Mouse (Mus musculus): ENCODE data around the gene Stard10. TPM values are rescaled to one million over a fixed set of nuclear protein-coding genes. Genes with fewer than 3 reads are reported as not detected.

Gene Stard10
- polyA plus RNA-seq, 1 experiment = not detected

DNA sequence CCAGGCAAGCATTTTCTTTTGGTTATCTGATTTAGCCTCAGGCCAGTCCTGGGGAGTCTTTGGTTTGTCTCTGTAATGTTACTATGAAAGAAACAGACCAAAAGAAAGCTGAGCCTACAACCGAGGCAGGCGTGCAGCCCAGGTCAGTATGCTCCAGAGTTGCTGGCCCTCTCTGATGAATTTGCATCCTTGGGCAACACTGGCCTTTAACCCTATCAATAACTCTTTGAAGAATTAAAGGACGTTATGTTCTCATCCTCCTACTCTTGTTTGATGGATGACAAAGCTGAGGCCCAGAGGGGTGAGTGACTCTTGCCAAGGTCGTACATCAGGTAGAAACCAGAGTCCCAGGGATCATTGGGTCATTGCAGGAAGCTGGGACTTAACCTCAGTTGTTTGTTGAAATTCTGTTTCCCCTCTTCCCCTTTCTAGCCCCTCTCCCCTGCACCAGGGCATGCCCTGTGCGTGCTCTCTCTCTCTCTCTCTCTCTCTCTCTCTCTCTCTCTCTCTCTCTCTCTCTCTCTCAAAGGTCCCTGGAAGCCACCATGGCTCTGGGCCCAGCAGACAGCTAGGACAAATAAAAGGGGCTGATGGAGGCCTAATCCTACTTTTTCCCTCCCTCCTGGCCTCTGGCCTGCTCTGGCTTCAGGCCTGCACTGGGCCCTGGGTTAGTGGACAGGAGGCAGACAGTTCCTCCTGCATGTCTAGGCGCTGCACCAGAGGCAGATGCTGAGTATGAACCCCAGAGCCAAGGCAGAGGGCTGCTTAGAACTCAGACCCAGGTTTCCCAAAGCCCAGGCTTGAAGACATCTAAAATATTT is 7.5 kb downstream of the Stard10 start:
- no peak overlapping the region for H3K4me3 ChIP-seq (ENCODE audit: insufficient read depth, low read depth, low read length)
- H3K4me1 ChIP-seq (ENCODE audit: control insufficient read depth, insufficient read depth, low read length) = peaks cover 59% of the 10 kb centered on the region
- H3K27ac ChIP-seq (ENCODE audit: insufficient read depth, low read depth, low read length) = no peak overlapping the region
- TF ChIP-seq POLR2A (IDR thresholded peaks at IDR 0.05; ENCODE audit: insufficient read depth, low read depth, low read length) (no peak), CTCF (IDR thresholded peaks at IDR 0.05; ENCODE audit: insufficient read depth, low read depth, low read length) (no peak)
- 63% methylated on average over 6 of the region's 6 CpGs for WGBS

DNA sequence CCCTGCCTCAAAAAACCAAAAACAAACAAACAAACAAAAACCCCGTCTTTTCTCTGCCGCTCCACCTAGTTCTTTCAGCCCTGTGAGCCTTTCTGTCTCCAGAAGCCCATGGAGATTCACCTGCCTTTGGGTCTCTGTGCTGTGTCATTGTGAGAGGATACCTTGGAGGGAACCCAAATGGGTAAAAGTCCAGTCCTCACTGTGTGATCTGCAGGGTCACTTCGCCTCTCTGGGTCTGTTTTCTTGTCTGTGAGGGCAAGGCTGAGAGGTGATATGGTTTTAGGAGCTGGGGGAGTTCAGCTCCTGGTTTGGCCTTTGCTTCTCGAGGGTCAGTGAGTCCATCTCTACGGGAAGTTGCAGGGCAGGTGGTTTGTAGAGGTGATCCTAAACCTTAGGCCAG is 9.1 kb downstream of the Stard10 start:
- H3K4me3 ChIP-seq (ENCODE audit: insufficient read depth, low read depth, low read length) = no peak overlapping the region
- peaks cover 69% of the 10 kb centered on the region for H3K4me1 ChIP-seq (ENCODE audit: control insufficient read depth, insufficient read depth, low read length)
- peak overlapping the region; percentile 4; the same call in 1 of the 2 replicates for H3K27ac ChIP-seq (ENCODE audit: insufficient read depth, low read depth, low read length)
- TF ChIP-seq POLR2A (IDR thresholded peaks at IDR 0.05; ENCODE audit: insufficient read depth, low read depth, low read length) (no peak), CTCF (IDR thresholded peaks at IDR 0.05; ENCODE audit: insufficient read depth, low read depth, low read length) (no peak)
- 93% methylated on average over 5 of the region's 5 CpGs for whole genome bisulfite sequencing

DNA sequence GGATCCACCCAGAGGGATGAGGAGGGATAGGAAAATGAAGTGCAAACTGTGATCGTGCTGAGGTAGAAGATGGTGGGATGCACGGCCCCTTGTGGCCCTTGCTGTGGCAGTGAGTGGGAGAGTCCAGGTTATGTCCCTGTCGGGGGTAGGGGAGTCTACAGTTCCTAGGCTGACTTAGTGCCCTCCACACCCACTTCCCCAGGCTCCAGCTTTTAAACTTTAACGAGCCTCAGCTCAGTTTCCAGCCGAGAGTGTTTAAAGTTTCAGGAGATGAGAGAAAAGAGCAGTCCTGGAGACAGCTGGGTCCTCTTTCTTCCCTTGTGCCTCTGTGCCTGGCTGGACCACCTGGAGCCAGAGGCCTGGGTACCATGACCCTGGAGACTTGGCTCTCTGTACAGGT is 10.4 kb downstream of the Stard10 start:
- TF ChIP-seq POLR2A (IDR thresholded peaks at IDR 0.05; ENCODE audit: insufficient read depth, low read depth, low read length) (no peak), CTCF (IDR thresholded peaks at IDR 0.05; ENCODE audit: insufficient read depth, low read depth, low read length) (no peak)
- H3K4me1 ChIP-seq (ENCODE audit: control insufficient read depth, insufficient read depth, low read length) = peaks cover 74% of the 10 kb centered on the region
- no peak overlapping the region for H3K4me3 ChIP-seq (ENCODE audit: insufficient read depth, low read depth, low read length)
- H3K27ac ChIP-seq (ENCODE audit: insufficient read depth, low read depth, low read length) = peak overlapping the region; percentile 98
- WGBS = 52% methylated on average over 5 of the region's 5 CpGs

DNA sequence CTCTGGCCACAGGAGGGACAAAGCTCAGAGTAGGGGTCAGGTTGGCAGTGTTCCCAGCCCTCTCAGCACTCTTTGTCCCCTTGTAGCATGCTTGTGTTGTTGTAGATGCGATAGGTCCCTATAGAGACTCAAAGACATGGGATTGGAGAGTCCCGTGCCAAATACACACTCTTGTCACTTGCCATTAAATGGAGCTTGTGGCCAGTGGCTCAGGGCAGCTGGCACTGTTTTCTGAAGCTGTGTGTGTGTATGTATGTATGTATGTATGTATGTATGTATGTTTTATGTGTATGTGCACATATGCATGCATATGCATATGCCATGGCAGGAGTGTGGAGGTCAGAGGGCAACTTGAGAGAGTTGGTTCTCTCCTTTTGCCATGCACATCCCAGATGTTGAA is 10.9 kb downstream of the Stard10 start:
- H3K4me3 ChIP-seq (ENCODE audit: insufficient read depth, low read depth, low read length) = no peak overlapping the region
- TF ChIP-seq CTCF (IDR thresholded peaks at IDR 0.05; ENCODE audit: insufficient read depth, low read depth, low read length) = no peak
- no peak for TF ChIP-seq POLR2A (IDR thresholded peaks at IDR 0.05; ENCODE audit: insufficient read depth, low read depth, low read length)
- H3K27ac ChIP-seq (ENCODE audit: insufficient read depth, low read depth, low read length) = peak overlapping the region; percentile 98
- H3K4me1 ChIP-seq (ENCODE audit: control insufficient read depth, insufficient read depth, low read length) = peaks cover 72% of the 10 kb centered on the region
- WGBS = 79% methylated on average over 2 of the region's 2 CpGs

DNA sequence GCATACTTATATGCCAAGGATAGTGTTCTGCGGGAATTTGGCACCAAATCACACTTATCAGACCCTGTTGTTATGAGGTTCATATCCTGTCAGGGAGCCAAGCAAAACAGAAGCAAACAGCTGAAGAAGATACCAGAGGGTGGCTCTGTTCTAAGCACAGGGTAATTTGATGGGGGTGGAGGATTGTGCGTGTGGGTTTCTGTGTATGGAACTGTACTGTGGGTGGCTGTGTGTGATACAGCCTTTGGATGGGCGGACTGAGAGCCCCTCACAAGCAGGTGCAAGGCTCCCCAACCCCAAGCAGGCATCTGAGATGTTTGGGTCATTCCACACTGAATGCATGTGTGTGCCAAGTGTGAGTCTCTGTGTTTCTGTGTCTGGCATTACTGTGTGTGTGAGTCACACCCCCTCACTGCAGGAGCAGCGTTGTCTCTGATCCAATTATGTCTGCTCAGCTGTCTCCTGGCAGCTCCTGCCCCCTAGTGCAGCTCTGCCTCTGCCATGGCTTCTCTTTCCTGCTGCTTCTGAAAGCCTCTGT is 11.8 kb downstream of the Stard10 start:
- 0 out of 2 replicates have a peak, but pooled peaks have one; percentile 35 for TF ChIP-seq CTCF (IDR thresholded peaks at IDR 0.05; ENCODE audit: insufficient read depth, low read depth, low read length)
- 0 out of 2 replicates have a peak, but pooled peaks have one; percentile 19 for TF ChIP-seq POLR2A (IDR thresholded peaks at IDR 0.05; ENCODE audit: insufficient read depth, low read depth, low read length)
- H3K4me1 ChIP-seq (ENCODE audit: control insufficient read depth, insufficient read depth, low read length) = peaks cover 70% of the 10 kb centered on the region
- peak overlapping the region; percentile 98 for H3K27ac ChIP-seq (ENCODE audit: insufficient read depth, low read depth, low read length)
- H3K4me3 ChIP-seq (ENCODE audit: insufficient read depth, low read depth, low read length) = peak overlapping the region; percentile 23
- 19% methylated on average over 4 of the region's 4 CpGs for WGBS

DNA sequence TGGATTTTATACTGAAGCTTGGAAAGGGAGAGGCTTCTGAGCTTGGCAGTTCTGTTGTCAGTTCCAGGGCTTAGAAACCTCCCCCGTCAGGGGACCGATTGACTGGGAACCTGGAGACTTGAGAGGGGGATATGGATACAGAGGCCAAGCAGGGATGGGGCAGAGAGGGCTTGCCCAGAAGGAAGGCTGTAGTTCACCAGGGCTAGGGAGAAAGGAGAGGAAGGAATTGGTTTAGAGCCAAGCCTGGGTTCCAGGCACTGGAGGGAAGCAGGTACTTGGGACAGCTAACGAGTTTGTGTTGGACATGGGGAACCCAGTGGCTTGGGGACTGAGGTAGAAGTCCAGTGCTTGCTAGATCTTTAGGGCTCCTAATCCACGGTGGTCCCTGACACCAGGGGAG is 12.7 kb downstream of the Stard10 start:
- Histone ChIP-seq H3K4me1 (ENCODE audit: control insufficient read depth, insufficient read depth, low read length) (peaks cover 62% of the 10 kb centered on the region), H3K27ac (ENCODE audit: insufficient read depth, low read depth, low read length) (peak overlapping the region; percentile 98), H3K4me3 (ENCODE audit: insufficient read depth, low read depth, low read length) (peak overlapping the region; percentile 23)
- WGBS = 44% methylated on average over 4 of the region's 4 CpGs
- TF ChIP-seq POLR2A (IDR thresholded peaks at IDR 0.05; ENCODE audit: insufficient read depth, low read depth, low read length) = no peak
- TF ChIP-seq CTCF (IDR thresholded peaks at IDR 0.05; ENCODE audit: insufficient read depth, low read depth, low read length) = no peak

DNA sequence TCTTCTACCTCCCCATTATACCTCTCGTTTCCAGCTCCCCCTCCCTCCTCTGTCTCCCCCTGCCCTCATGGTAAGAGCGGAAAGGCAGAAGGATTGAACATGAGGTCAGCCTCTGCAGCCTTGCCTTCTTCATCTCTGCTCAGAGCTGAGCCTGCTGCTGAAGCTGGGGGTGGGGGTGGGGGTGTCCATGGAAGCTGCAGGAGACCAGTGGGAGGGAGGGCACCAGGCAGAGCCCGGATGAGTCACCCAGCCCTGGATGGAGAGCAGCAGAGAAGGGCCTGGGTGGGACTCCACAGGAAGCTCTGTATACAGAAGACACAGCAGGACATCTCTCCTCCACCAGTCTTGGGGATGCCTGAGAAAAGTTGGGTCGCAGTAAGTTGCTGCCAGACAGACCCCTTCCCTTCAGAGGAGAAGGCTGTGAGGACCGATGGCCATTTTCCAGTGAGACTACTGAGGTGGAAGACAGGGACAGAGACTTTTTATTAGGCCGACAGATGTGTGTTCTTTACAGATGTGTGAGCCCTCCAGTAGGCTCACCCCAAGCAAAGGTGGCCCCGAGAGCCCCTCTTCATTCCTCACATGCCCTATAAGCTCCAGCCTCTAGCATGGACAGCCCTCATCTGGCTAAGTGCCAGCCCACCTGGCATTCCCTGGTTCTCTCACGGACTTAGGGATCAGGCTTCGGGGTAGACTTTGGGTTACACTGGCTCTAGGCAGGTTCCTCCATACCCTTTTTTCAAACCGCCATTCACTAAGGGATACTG is 13.4 kb downstream of the Stard10 start:
- WGBS = 55% methylated on average over 10 of the region's 10 CpGs
- Histone ChIP-seq H3K4me1 (ENCODE audit: control insufficient read depth, insufficient read depth, low read length) (peaks cover 63% of the 10 kb centered on the region), H3K27ac (ENCODE audit: insufficient read depth, low read depth, low read length) (peak overlapping the region; percentile 98), H3K4me3 (ENCODE audit: insufficient read depth, low read depth, low read length) (peak overlapping the region; percentile 23)
- TF ChIP-seq CTCF (IDR thresholded peaks at IDR 0.05; ENCODE audit: insufficient read depth, low read depth, low read length) = no peak

DNA sequence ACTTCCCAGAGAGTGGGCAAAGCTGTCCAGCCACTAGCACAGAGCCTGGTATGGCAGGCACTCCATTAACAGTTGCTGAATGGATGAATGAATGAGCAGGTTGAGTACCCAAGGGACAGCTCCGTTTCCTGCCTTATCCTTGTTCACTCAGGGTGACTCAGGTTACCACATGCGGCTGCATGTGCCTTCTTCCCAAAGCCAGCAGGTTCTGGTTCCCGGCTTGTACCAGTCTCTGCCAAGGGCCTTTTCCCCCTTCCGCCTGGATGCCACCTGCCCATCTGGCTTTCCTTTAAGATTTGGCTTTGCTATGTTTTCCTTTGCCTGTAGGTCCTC is 13.9 kb downstream of the Stard10 start:
- Histone ChIP-seq H3K4me3 (ENCODE audit: insufficient read depth, low read depth, low read length) (no peak overlapping the region), H3K27ac (ENCODE audit: insufficient read depth, low read depth, low read length) (peak overlapping the region; percentile 98), H3K4me1 (ENCODE audit: control insufficient read depth, insufficient read depth, low read length) (peaks cover 66% of the 10 kb centered on the region)
- no peak for TF ChIP-seq CTCF (IDR thresholded peaks at IDR 0.05; ENCODE audit: insufficient read depth, low read depth, low read length)
- TF ChIP-seq POLR2A (IDR thresholded peaks at IDR 0.05; ENCODE audit: insufficient read depth, low read depth, low read length) = no peak
- WGBS = 68% methylated on average over 4 of the region's 4 CpGs

All from olfactory bulb, adult 2 months (tissue).